Mouse (Mus musculus) CH12.LX (cell line): ENCODE results near the gene Gm20708.

ENCODE experiments used
- CTCF ChIP-seq, 2 experiments: IDR thresholded peaks in 1 of 2; conservative IDR thresholded peaks in 1 of 2; 2 replicates each; pipeline ENCODE4 v1.5.1; 2011 to 2012; ENCODE audit warnings: low read depth in 2 of 2, low read length in 2 of 2, improper control_type of control experiment in 1 of 2, inconsistent platforms in 1 of 2, mild to moderate bottlenecking in 1 of 2, moderate library complexity in 1 of 2
- MAZ ChIP-seq: IDR thresholded peaks from 2 replicates; pipeline ENCODE4 v1.6.1; 2012; ENCODE audit warnings: low read depth, mild to moderate bottlenecking, inconsistent platforms, low read length, improper control_type of control experiment, moderate library complexity
- MXI1 ChIP-seq: IDR thresholded peaks from 2 replicates; pipeline ENCODE4 v1.6.1; 2011; ENCODE audit warnings: mild to moderate bottlenecking, low read depth, low read length, improper control_type of control experiment
- POLR2A ChIP-seq: IDR thresholded peaks from 2 replicates; pipeline ENCODE4 v1.6.1; 2011; ENCODE audit warnings: low read depth, mild to moderate bottlenecking, improper control_type of control experiment, low read length
- ZC3H11A ChIP-seq: IDR thresholded peaks from 2 replicates; pipeline ENCODE4 v1.6.1; 2012; ENCODE audit warnings: low read depth, mild to moderate bottlenecking, inconsistent platforms, low read length, improper control_type of control experiment
- ZMIZ1 ChIP-seq: IDR thresholded peaks from 2 replicates; pipeline ENCODE4 v1.6.1; 2012; ENCODE audit warnings: low read depth, mild to moderate bottlenecking, inconsistent platforms, low read length, improper control_type of control experiment

- TF ChIP-seq MAZ (no peak), ZC3H11A (no peak), CTCF (conservative IDR thresholded peaks at IDR 0.05 in 1 of 2, IDR thresholded peaks at IDR 0.05 in 1 of 2; ENCODE audit: low read depth in 2 of 2, low read length in 2 of 2) (no peak), MXI1 (no peak), ZMIZ1 (no peak), POLR2A (no peak)
Observed at GRCm38 (mm10) chr11:117860601-117861000, 51.1 kb downstream of the Gm20708 start, which contains the start of gene Tmem235.
